Mouse (Mus musculus) intestine, embryonic 14.5 days (tissue): ENCODE data around the gene Rnf39. TPM values are rescaled to one million over a fixed set of nuclear protein-coding genes. Genes with fewer than 3 reads are reported as not detected.

Experiments used
- ATAC-seq: fragments of 200-750 bp; cut with Nextera tagmentation; replicated peaks from 2 replicates; pipeline ENCODE4 v1.8.0; 2017; ENCODE audit warnings: low read depth, moderate number of reproducible peaks, moderate TSS enrichment, moderate library complexity; ENCODE audit not compliant: low FRiP score, low TSS enrichment
- DNase-seq: peaks from one replicate; pipeline ENCODE4 v3.0.0-alpha.2; 2018; ENCODE audit warnings: low spot score
- H3K27ac ChIP-seq: fragments of 300-500 bp; sonication (generic); 2 replicates; pipeline ENCODE4 v1.5.1; 2014; ENCODE audit warnings: low read depth, mild to moderate bottlenecking, control low read depth
- H3K27me3 ChIP-seq: fragments of 300-500 bp; sonication (generic); replicated peaks from 2 replicates; pipeline ENCODE4 v1.6.1; 2014; ENCODE audit warnings: low read length, control low read depth; ENCODE audit not compliant: control insufficient read depth, insufficient read depth
- H3K36me3 ChIP-seq: fragments of 300-500 bp; sonication (generic); 2 replicates; pipeline ENCODE4 v1.6.1; 2014; ENCODE audit warnings: low read length, control low read depth; ENCODE audit not compliant: control insufficient read depth, insufficient read depth
- H3K4me1 ChIP-seq: fragments of 300-500 bp; sonication (generic); replicated peaks from 2 replicates; pipeline ENCODE4 v1.6.1; 2014; ENCODE audit warnings: low read length, control low read depth, mixed read lengths; ENCODE audit not compliant: control insufficient read depth, insufficient read depth
- H3K4me2 ChIP-seq: fragments of 300-500 bp; sonication (generic); 2 replicates; pipeline ENCODE4 v1.6.1; 2014; ENCODE audit warnings: low read length
- H3K4me3 ChIP-seq: fragments of 300-500 bp; sonication (generic); 2 replicates; pipeline ENCODE4 v1.5.1; 2014; ENCODE audit warnings: low read depth, low read length, control low read depth, mixed read lengths
- H3K9ac ChIP-seq: fragments of 300-500 bp; sonication (generic); 2 replicates; pipeline ENCODE4 v1.6.1; 2014; ENCODE audit warnings: mild to moderate bottlenecking, low read length
- H3K9me3 ChIP-seq: fragments of 300-500 bp; sonication (generic); 2 replicates; pipeline ENCODE4 v1.6.1; 2016; ENCODE audit warnings: low read length, control low read depth; ENCODE audit not compliant: control insufficient read depth
- WGBS: fragments of 180-500 bp; shearing (Covaris S2); extraction: QIAGEN DNeasy Blood & Tissue Kit; methylation state at CpG from one replicate; pipeline ENCODE4 v1.1.7; 2014; 5-methylcytosine and 5-hydroxymethylcytosine counted together
- polyA plus RNA-seq: library from polyadenylated mRNA; unstranded; fragments of >200 nt; fragmentation: Nextera tagmentation; extraction: Ambion mirVana; gene quantifications from 2 replicates; pipeline ENCODE4 v1.2.1, GENCODE M21; 2014

The Rnf39 gene
- polyA plus RNA-seq, 1 experiment from 2014 or later, result 1.5 TPM

GRCm38 (mm10) chr17:36944121-36944775, 1.5 kb downstream of the Rnf39 start:
- WGBS, result 22% methylated on average over 9 of the region's 9 CpGs
- Histone ChIP-seq H3K4me2 (no peak overlapping the region), H3K4me1 (peaks cover 16% of the 10 kb centered on the region), H3K27me3 (peaks cover 46% of the 10 kb centered on the region), H3K9me3 (no peaks in the 10 kb centered on the region), H3K36me3 (peaks cover 7% of the 10 kb centered on the region), H3K4me3 (no peak overlapping the region), H3K9ac (no peak overlapping the region), H3K27ac (no peak overlapping the region)
- no peak for ATAC-seq
- no peak for DNase-seq

GRCm38 (mm10) chr17:36947051-36947819, 4.5 kb downstream of the Rnf39 start:
- whole genome bisulfite sequencing, result 1% methylated on average over 62 of the region's 62 CpGs
- Histone ChIP-seq H3K27ac (no peak overlapping the region), H3K4me2 (peak overlapping the region; percentile 80), H3K36me3 (peaks cover 12% of the 10 kb centered on the region), H3K4me3 (peak overlapping the region; percentile 53), H3K9ac (peak overlapping the region; percentile 56), H3K27me3 (peaks cover 38% of the 10 kb centered on the region), H3K4me1 (peaks cover 25% of the 10 kb centered on the region), H3K9me3 (no peaks in the 10 kb centered on the region)
- ATAC-seq (peak; percentile 40), DNase-seq (peak; percentile 82)

GRCm38 (mm10) chr17:36948286-36948685, 5.6 kb downstream of the Rnf39 start:
- DNase-seq (no peak), ATAC-seq (no peak)
- Histone ChIP-seq H3K4me1 (peaks cover 16% of the 10 kb centered on the region), H3K27me3 (peaks cover 27% of the 10 kb centered on the region), H3K9ac (no peak overlapping the region), H3K36me3 (peaks cover 12% of the 10 kb centered on the region), H3K4me2 (no peak overlapping the region), H3K4me3 (no peak overlapping the region), H3K9me3 (no peaks in the 10 kb centered on the region), H3K27ac (no peak overlapping the region)
- 87% methylated on average over 1 of the region's 1 CpGs for WGBS

- H3K9me3 ChIP-seq, result no peaks in the 10 kb centered on the region
- H3K36me3 ChIP-seq, result peaks cover 19% of the 10 kb centered on the region
- H3K27ac ChIP-seq, result no peak overlapping the region
- H3K9ac ChIP-seq, result no peak overlapping the region
- WGBS, result 87% methylated on average over 8 of the region's 8 CpGs
- no peak for ATAC-seq
- no peak overlapping the region for H3K4me2 ChIP-seq
- no peak for DNase-seq
- no peak overlapping the region for H3K4me3 ChIP-seq
- H3K27me3 ChIP-seq, result peaks cover 18% of the 10 kb centered on the region
- peaks cover 14% of the 10 kb centered on the region for H3K4me1 ChIP-seq
Measured at GRCm38 (mm10) chr17:36949265-36949664, 6.5 kb downstream of the Rnf39 start.

GRCm38 (mm10) chr17:36950981-36951947, 8.5 kb downstream of the Rnf39 start, which contains the start of gene Ppp1r11:
Ppp1r11 (minus strand) TSS chr17:36951741.
- peak within 1 kb of the TSS; percentile 36; the same call in 1 of the 2 replicates for H3K27ac ChIP-seq
- peak within 1 kb of the TSS; percentile 85 for H3K4me2 ChIP-seq
- peak within 1 kb of the TSS; percentile 72 for H3K4me3 ChIP-seq
- peaks cover 14% of the 10 kb centered on the region for H3K4me1 ChIP-seq
- peak; percentile 94 for DNase-seq
- H3K9ac ChIP-seq, result peak within 1 kb of the TSS; percentile 66
- peak; percentile 94 for ATAC-seq
- 0 out of 2 replicates have a peak, but pooled peaks cover 4% of the 10 kb centered on the region for H3K27me3 ChIP-seq
- WGBS, result 3% methylated on average over 36 of the region's 36 CpGs
- H3K9me3 ChIP-seq, result no peaks in the 10 kb centered on the region
- H3K36me3 ChIP-seq, result peaks cover 34% of the 10 kb centered on the region

- H3K9me3 ChIP-seq, result no peaks in the 10 kb centered on the region
- H3K9ac ChIP-seq, result no peak overlapping the region
- H3K4me3 ChIP-seq, result no peak overlapping the region
- peaks cover 41% of the 10 kb centered on the region for H3K36me3 ChIP-seq
- DNase-seq (no peak), ATAC-seq (no peak)
- H3K4me1 ChIP-seq, result peaks cover 14% of the 10 kb centered on the region
- no peak overlapping the region for H3K4me2 ChIP-seq
- WGBS, result 84% methylated on average over 2 of the region's 2 CpGs
- H3K27me3 ChIP-seq, result no peaks in the 10 kb centered on the region
- H3K27ac ChIP-seq, result no peak overlapping the region
Measured at GRCm38 (mm10) chr17:36952631-36953030, 9.9 kb downstream of the Rnf39 start.

- no peaks in the 10 kb centered on the region for H3K27me3 ChIP-seq
- H3K27ac ChIP-seq, result no peak overlapping the region
- H3K4me1 ChIP-seq, result peaks cover 13% of the 10 kb centered on the region
- DNase-seq, result no peak
- no peak overlapping the region for H3K4me3 ChIP-seq
- no peak overlapping the region for H3K9ac ChIP-seq
- WGBS, result 86% methylated on average over 1 of the region's 1 CpGs
- H3K4me2 ChIP-seq, result no peak overlapping the region
- ATAC-seq, result no peak
- H3K36me3 ChIP-seq, result peaks cover 41% of the 10 kb centered on the region
- H3K9me3 ChIP-seq, result no peaks in the 10 kb centered on the region
Measured at GRCm38 (mm10) chr17:36953062-36953461, 10.3 kb downstream of the Rnf39 start.
